Mouse (Mus musculus): Measurements from ENCODE around the gene Alas2. TPM values are rescaled to one million over a fixed set of nuclear protein-coding genes. Genes with fewer than 3 reads are reported as not detected.

The Alas2 gene
- polyA plus RNA-seq, 1 experiment, result not detected

GRCm38 (mm10) chrX:150585116-150585515 lies 37.9 kb downstream of the Alas2 start:
- Histone ChIP-seq H3K4me3 (no peak overlapping the region), H3K4me2 (ENCODE audit: low read depth) (no peak overlapping the region), H3K36me3 (ENCODE audit: control insufficient read depth, insufficient read depth) (no peaks in the 10 kb centered on the region), H3K27me3 (ENCODE audit: control insufficient read depth, insufficient read depth, insufficient read length) (no peaks in the 10 kb centered on the region), H3ac (ENCODE audit: control insufficient read depth, insufficient read length) (no peak overlapping the region), H3K79me2 (ENCODE audit: control insufficient read depth, insufficient read depth) (peaks cover 18% of the 10 kb centered on the region)
- TF ChIP-seq MAX (IDR thresholded peaks at IDR 0.05; ENCODE audit: low read depth), result no peak
- no peak for TF ChIP-seq REST (IDR thresholded peaks at IDR 0.05; ENCODE audit: insufficient read depth, insufficient read length)
- no peak for TF ChIP-seq POLR2AphosphoS2 (IDR thresholded peaks at IDR 0.05; ENCODE audit: insufficient read length, low read depth)
- no peak for TF ChIP-seq MYOG (IDR thresholded peaks at IDR 0.05; ENCODE audit: control insufficient read depth in 1 of 3, insufficient read depth in 1 of 3, insufficient read length in 2 of 3, low read depth in 2 of 3)
- no peak for TF ChIP-seq POLR2A (IDR thresholded peaks at IDR 0.05; ENCODE audit: insufficient read length, low read depth)
- TF ChIP-seq USF1 (IDR thresholded peaks at IDR 0.05; ENCODE audit: low read depth), result no peak
- TF ChIP-seq E2F4 (IDR thresholded peaks at IDR 0.05; ENCODE audit: insufficient read depth), result no peak
- TF ChIP-seq SRF (IDR thresholded peaks at IDR 0.05; ENCODE audit: control insufficient read depth, insufficient read length, low read depth), result no peak
- no peak for TF ChIP-seq MYOD1 (IDR thresholded peaks at IDR 0.05; ENCODE audit: control insufficient read depth in 1 of 3, insufficient read length in 2 of 3, low read depth in 2 of 3)
- no peak for TF ChIP-seq TCF12 (IDR thresholded peaks at IDR 0.05; ENCODE audit: insufficient read depth, poor library complexity, severe bottlenecking)
- no peak for TF ChIP-seq CEBPB (IDR thresholded peaks at IDR 0.05; ENCODE audit: insufficient read depth, poor library complexity, severe bottlenecking)
- no peak for TF ChIP-seq TCF3 (IDR thresholded peaks at IDR 0.05; ENCODE audit: insufficient read length, low read depth)

GRCm38 (mm10) chrX:150588023-150588764 lies 41.0 kb downstream of the Alas2 start, which contains the start of gene Pfkfb1:
Gene Pfkfb1 (plus strand): TSS chrX:150588229.
- no peak within 1 kb of the TSS for H3ac ChIP-seq (ENCODE audit: control insufficient read depth, insufficient read length)
- no peaks in the 10 kb centered on the region for H3K36me3 ChIP-seq (ENCODE audit: control insufficient read depth, insufficient read depth)
- no peak for TF ChIP-seq MAX (IDR thresholded peaks at IDR 0.05; ENCODE audit: low read depth)
- TF ChIP-seq E2F4 (IDR thresholded peaks at IDR 0.05; ENCODE audit: insufficient read depth), result peak; percentile 35
- H3K4me3 ChIP-seq, result peak within 1 kb of the TSS; percentile 70
- H3K79me2 ChIP-seq (ENCODE audit: control insufficient read depth, insufficient read depth), result peaks cover 15% of the 10 kb centered on the region
- no peaks in the 10 kb centered on the region for H3K27me3 ChIP-seq (ENCODE audit: control insufficient read depth, insufficient read depth, insufficient read length)
- peak within 1 kb of the TSS; percentile 69 for H3K4me2 ChIP-seq (ENCODE audit: low read depth)

- H3ac ChIP-seq (ENCODE audit: control insufficient read depth, insufficient read length), result no peak within 1 kb of the TSS
- peak within 1 kb of the TSS; percentile 69 for H3K4me2 ChIP-seq (ENCODE audit: low read depth)
- H3K79me2 ChIP-seq (ENCODE audit: control insufficient read depth, insufficient read depth), result peaks cover 15% of the 10 kb centered on the region
- TF ChIP-seq POLR2A (IDR thresholded peaks at IDR 0.05; ENCODE audit: insufficient read length, low read depth) (no peak), MAX (IDR thresholded peaks at IDR 0.05; ENCODE audit: low read depth) (no peak), POLR2AphosphoS2 (IDR thresholded peaks at IDR 0.05; ENCODE audit: insufficient read length, low read depth) (no peak), CEBPB (IDR thresholded peaks at IDR 0.05; ENCODE audit: insufficient read depth, poor library complexity, severe bottlenecking) (no peak), TCF3 (IDR thresholded peaks at IDR 0.05; ENCODE audit: insufficient read length, low read depth) (no peak), TCF12 (IDR thresholded peaks at IDR 0.05; ENCODE audit: insufficient read depth, poor library complexity, severe bottlenecking) (no peak), REST (IDR thresholded peaks at IDR 0.05; ENCODE audit: insufficient read depth, insufficient read length) (no peak)
- no peaks in the 10 kb centered on the region for H3K27me3 ChIP-seq (ENCODE audit: control insufficient read depth, insufficient read depth, insufficient read length)
- H3K4me3 ChIP-seq, result peak within 1 kb of the TSS; percentile 70
- H3K36me3 ChIP-seq (ENCODE audit: control insufficient read depth, insufficient read depth), result no peaks in the 10 kb centered on the region
These were observed 42.5 kb downstream of the Alas2 start, which contains the start of gene Apex2 for GRCm38 (mm10) chrX:150589696-150590095. Gene Apex2 (minus strand): TSS chrX:150589868.

- Histone ChIP-seq H3K4me2 (ENCODE audit: low read depth) (no peak overlapping the region), H3K4me3 (no peak overlapping the region)
- no peak for TF ChIP-seq E2F4 (IDR thresholded peaks at IDR 0.05; ENCODE audit: insufficient read depth)
- TF ChIP-seq MYOG (IDR thresholded peaks at IDR 0.05; ENCODE audit: control insufficient read depth in 1 of 3, insufficient read depth in 1 of 3, insufficient read length in 2 of 3, low read depth in 2 of 3), result no peak
- no peak for TF ChIP-seq POLR2AphosphoS2 (IDR thresholded peaks at IDR 0.05; ENCODE audit: insufficient read length, low read depth)
- TF ChIP-seq MAX (IDR thresholded peaks at IDR 0.05; ENCODE audit: low read depth), result no peak
- no peak for TF ChIP-seq MYOD1 (IDR thresholded peaks at IDR 0.05; ENCODE audit: control insufficient read depth in 1 of 3, insufficient read length in 2 of 3, low read depth in 2 of 3)
- no peak for TF ChIP-seq SRF (IDR thresholded peaks at IDR 0.05; ENCODE audit: control insufficient read depth, insufficient read length, low read depth)
- no peak for TF ChIP-seq USF1 (IDR thresholded peaks at IDR 0.05; ENCODE audit: low read depth)
- no peak for TF ChIP-seq CEBPB (IDR thresholded peaks at IDR 0.05; ENCODE audit: insufficient read depth, poor library complexity, severe bottlenecking)
- no peak for TF ChIP-seq POLR2A (IDR thresholded peaks at IDR 0.05; ENCODE audit: insufficient read length, low read depth)
- no peak for TF ChIP-seq TCF3 (IDR thresholded peaks at IDR 0.05; ENCODE audit: insufficient read length, low read depth)
- no peak for TF ChIP-seq TCF12 (IDR thresholded peaks at IDR 0.05; ENCODE audit: insufficient read depth, poor library complexity, severe bottlenecking)
- no peak for TF ChIP-seq REST (IDR thresholded peaks at IDR 0.05; ENCODE audit: insufficient read depth, insufficient read length)
These were observed 46.3 kb downstream of the Alas2 start for GRCm38 (mm10) chrX:150593266-150594035.

More at GRCm38 (mm10) chrX:150593266-150594035, 46.3 kb downstream of the Alas2 start:
- Histone ChIP-seq H3K27me3 (ENCODE audit: control insufficient read depth, insufficient read depth, insufficient read length) (no peaks in the 10 kb centered on the region), H3K79me2 (ENCODE audit: control insufficient read depth, insufficient read depth) (no peaks in the 10 kb centered on the region), H3ac (ENCODE audit: control insufficient read depth, insufficient read length) (no peak overlapping the region), H3K36me3 (ENCODE audit: control insufficient read depth, insufficient read depth) (no peaks in the 10 kb centered on the region)

Data from myocyte (in vitro differentiated cells).